ENCODE assay signal across 16 mouse cellular contexts in genomic region chr5:112218679-112219078, GRCm38 (mm10). TPM values are rescaled to one million over a fixed set of nuclear protein-coding genes. Genes with fewer than 3 reads are reported as not detected.
DNase-seq lines count a peak whose midpoint lies in the region; ATAC-seq and TF ChIP-seq lines count a peak whose summit lies in the region.
"Had no signal": no experiment of that assay in that cellular context is flagged by ENCODE, and none has a peak within 500 bp of the region (broad histone marks: within the 10 kb centered on the region; RNA-seq: fewer than 3 reads in every experiment).

No protein-coding gene starts in this region.

- no peaks in the 10 kb centered on the region for H3K36me3 ChIP-seq in heart, embryonic 13.5 days
- peaks cover 38% of the 10 kb centered on the region for H3K36me3 ChIP-seq in forebrain, postnatal 0 days (ENCODE audit: insufficient read depth)
- peaks cover 53% of the 10 kb centered on the region for H3K36me3 ChIP-seq in hindbrain, embryonic 13.5 days
- peaks cover 34% of the 10 kb centered on the region for H3K36me3 ChIP-seq in midbrain, embryonic 16.5 days (ENCODE audit: control insufficient read depth, insufficient read depth, low read length)
- no peaks in the 10 kb centered on the region for H3K36me3 ChIP-seq in liver, embryonic 12.5 days
- H3K36me3 ChIP-seq: intestine, embryonic 15.5 days had no signal

- peak overlapping the region; percentile 69; the same call in 1 of the 2 replicates for H3K27ac ChIP-seq in heart, embryonic 13.5 days (replicated peaks)
- H3K27ac ChIP-seq in forebrain, postnatal 0 days (ENCODE audit: low read depth, low read length): 0 out of 2 replicates have a peak overlapping the region, but pooled peaks have one; percentile 35
- peak overlapping the region; percentile 91 for H3K27ac ChIP-seq in hindbrain, embryonic 13.5 days
- H3K27ac ChIP-seq in midbrain, embryonic 16.5 days (ENCODE audit: low read length): peak overlapping the region; percentile 22; the same call in 1 of the 2 replicates
- no peak overlapping the region for H3K27ac ChIP-seq in liver, embryonic 12.5 days
- H3K27ac ChIP-seq in gastrocnemius, adult 2 months: no peak overlapping the region
- H3K27ac ChIP-seq: intestine, embryonic 15.5 days had no signal

- H3K4me3 ChIP-seq in heart, embryonic 13.5 days: no peak overlapping the region
- no peak overlapping the region for H3K4me3 ChIP-seq in forebrain, postnatal 0 days (ENCODE audit: low read depth, low read length)
- no peak overlapping the region for H3K4me3 ChIP-seq in hindbrain, embryonic 13.5 days
- H3K4me3 ChIP-seq in midbrain, embryonic 16.5 days (ENCODE audit: low read depth, low read length): no peak overlapping the region
- no peak overlapping the region for H3K4me3 ChIP-seq in liver, embryonic 12.5 days
- H3K4me3 ChIP-seq in gastrocnemius, adult 2 months: no peak overlapping the region
- H3K4me3 ChIP-seq: intestine, embryonic 15.5 days had no signal

- H3K9ac ChIP-seq in heart, embryonic 13.5 days: no peak overlapping the region
- no peak overlapping the region for H3K9ac ChIP-seq in forebrain, postnatal 0 days
- H3K9ac ChIP-seq in hindbrain, embryonic 13.5 days: 0 out of 2 replicates have a peak overlapping the region, but pooled peaks have one; percentile 14
- no peak overlapping the region; the same call in 1 of the 2 replicates for H3K9ac ChIP-seq in midbrain, embryonic 16.5 days (ENCODE audit: low read depth, low read length)
- H3K9ac ChIP-seq in liver, embryonic 12.5 days: no peak overlapping the region
- H3K9ac ChIP-seq: intestine, embryonic 15.5 days had no signal

- H3K4me1 ChIP-seq in heart, embryonic 13.5 days: peaks cover 28% of the 10 kb centered on the region
- H3K4me1 ChIP-seq in forebrain, postnatal 0 days (ENCODE audit: insufficient read depth): peaks cover 20% of the 10 kb centered on the region
- peaks cover 99% of the 10 kb centered on the region for H3K4me1 ChIP-seq in hindbrain, embryonic 13.5 days (replicated peaks)
- H3K4me1 ChIP-seq in midbrain, embryonic 16.5 days (ENCODE audit: control insufficient read depth, insufficient read depth, low read length): peaks cover 62% of the 10 kb centered on the region
- H3K4me1 ChIP-seq in liver, embryonic 12.5 days: peaks cover 38% of the 10 kb centered on the region

- no peak for DNase-seq in heart, postnatal 10 days
- no peak for DNase-seq in forebrain, postnatal 0 days
- DNase-seq in gastrocnemius, adult 2 months: no peak
- DNase-seq: cerebellum, adult 9-11 months; heart, postnatal 36 days; left cerebral cortex, postnatal 4 days; lung, adult 2 months; right cerebral cortex, adult 18-20 months had no signal

- no peak for ATAC-seq in heart, embryonic 13.5 days (ENCODE audit: extremely low read depth, insufficient number of reproducible peaks, low FRiP score, low TSS enrichment)
- ATAC-seq in forebrain, postnatal 0 days: no peak
- no peak for ATAC-seq in hindbrain, embryonic 13.5 days (ENCODE audit: low FRiP score)
- no peak for ATAC-seq in midbrain, embryonic 16.5 days
- ATAC-seq in liver, embryonic 12.5 days: no peak
- ATAC-seq: intestine, embryonic 15.5 days had no signal

- intact Hi-C loops in heart, postnatal 10 days (cut with DNase I): no loop called here
- intact Hi-C loops in gastrocnemius, adult 2 months (cut with DNase I): loop anchor here (10.0 kb wide), 1 partner anchor 206 kb away; no protein-coding TSS in a partner anchor

- H3K4me2 ChIP-seq in heart, embryonic 13.5 days: no peak overlapping the region
- H3K4me2 ChIP-seq in forebrain, postnatal 0 days (ENCODE audit: low read depth): no peak overlapping the region
- no peak overlapping the region for H3K4me2 ChIP-seq in hindbrain, embryonic 13.5 days
- H3K4me2 ChIP-seq in midbrain, embryonic 16.5 days (ENCODE audit: low read length): no peak overlapping the region
- H3K4me2 ChIP-seq in liver, embryonic 12.5 days: no peak overlapping the region
- H3K4me2 ChIP-seq: intestine, embryonic 15.5 days had no signal

- 55% methylated on average over 4 of the region's 4 CpGs for WGBS in heart, embryonic 13.5 days
- WGBS in forebrain, postnatal 0 days: 77% methylated on average over 4 of the region's 4 CpGs
- WGBS in hindbrain, embryonic 13.5 days: 50% methylated on average over 4 of the region's 4 CpGs
- 60% methylated on average over 4 of the region's 4 CpGs for WGBS in midbrain, embryonic 16.5 days
- 58% methylated on average over 4 of the region's 4 CpGs for WGBS in liver, embryonic 12.5 days (ENCODE audit: insufficient replicate concordance)

- no peaks in the 10 kb centered on the region for H3K9me3 ChIP-seq in heart, embryonic 13.5 days
- no peaks in the 10 kb centered on the region for H3K9me3 ChIP-seq in forebrain, postnatal 0 days (ENCODE audit: low read length)
- no peaks in the 10 kb centered on the region for H3K9me3 ChIP-seq in hindbrain, embryonic 13.5 days
- H3K9me3 ChIP-seq in midbrain, embryonic 16.5 days (replicated peaks; ENCODE audit: control insufficient read depth, low read length, poor library complexity, severe bottlenecking): no peaks in the 10 kb centered on the region
- no peaks in the 10 kb centered on the region for H3K9me3 ChIP-seq in liver, embryonic 12.5 days (replicated peaks)
- H3K9me3 ChIP-seq: intestine, embryonic 15.5 days had no signal

- TF ChIP-seq CTCF in forebrain, postnatal 0 days (IDR thresholded peaks at IDR 0.05; ENCODE audit: low read depth): no peak
- no peak for TF ChIP-seq CTCF in gastrocnemius, adult 2 months (IDR thresholded peaks at IDR 0.05)

- H3K27me3 ChIP-seq in heart, embryonic 13.5 days (replicated peaks): peaks cover 80% of the 10 kb centered on the region
- H3K27me3 ChIP-seq in forebrain, postnatal 0 days (ENCODE audit: insufficient read depth, low read length): no peaks in the 10 kb centered on the region
- H3K27me3 ChIP-seq in hindbrain, embryonic 13.5 days: no peaks in the 10 kb centered on the region
- no peaks in the 10 kb centered on the region for H3K27me3 ChIP-seq in midbrain, embryonic 16.5 days (ENCODE audit: control insufficient read depth, insufficient read depth, low read depth, low read length)
- peaks cover 17% of the 10 kb centered on the region; the same call in 1 of the 2 replicates for H3K27me3 ChIP-seq in liver, embryonic 12.5 days (replicated peaks)
- H3K27me3 ChIP-seq: intestine, embryonic 15.5 days had no signal

RNA-seq across cellular contexts. Expression of gene Cryba4, which starts 33.6 kb away (rescaled TPM):
- 1.6 and 1.9 TPM in 2 replicates for polyA plus RNA-seq in heart, embryonic 13.5 days (2015; fragmentation: Nextera tagmentation; extraction: Ambion mirVana)
- 1 to 10 TPM; 3.1 to 3.2 TPM for total RNA-seq in heart, postnatal 10 days (2021)
- 2.5 TPM in 1 of 2 replicates, not detected in the other for total RNA-seq in forebrain, postnatal 0 days (2014; rRNA removed)
- polyA plus RNA-seq in forebrain, postnatal 0 days (2015; fragmentation: Nextera tagmentation; extraction: Ambion mirVana): 2.4 and 2.6 TPM in 2 replicates
- 1.9 and 3.3 TPM in 2 replicates for polyA plus RNA-seq in hindbrain, embryonic 13.5 days (2015; fragmentation: Nextera tagmentation; extraction: Ambion mirVana)
- 1.0 and 1.6 TPM in 2 replicates for polyA plus RNA-seq in midbrain, embryonic 16.5 days (2015; fragmentation: Nextera tagmentation; extraction: Ambion mirVana)
- 0.73 and 0.77 TPM in 2 replicates for polyA plus RNA-seq in liver, embryonic 12.5 days (2016; fragmentation: Nextera tagmentation; extraction: Ambion mirVana)
- under 1 TPM in 1 of 2 experiments, not detected in 1; 0.86 TPM for total RNA-seq in gastrocnemius, adult 2 months (2021)

RNA-seq across cellular contexts. Expression of gene Crybb1, which starts 36.9 kb away (rescaled TPM):
- polyA plus RNA-seq in heart, embryonic 13.5 days (2015; fragmentation: Nextera tagmentation; extraction: Ambion mirVana): 1.2 and 2.2 TPM in 2 replicates
- total RNA-seq in heart, postnatal 10 days (2021): under 1 TPM; 0.35 to 0.81 TPM
- total RNA-seq in forebrain, postnatal 0 days (2014; rRNA removed): 5.0 and 6.3 TPM in 2 replicates
- polyA plus RNA-seq in forebrain, postnatal 0 days (2015; fragmentation: Nextera tagmentation; extraction: Ambion mirVana): 10.4 and 10.8 TPM in 2 replicates
- 5.2 and 5.5 TPM in 2 replicates for polyA plus RNA-seq in hindbrain, embryonic 13.5 days (2015; fragmentation: Nextera tagmentation; extraction: Ambion mirVana)
- 5.1 and 5.8 TPM in 2 replicates for polyA plus RNA-seq in midbrain, embryonic 16.5 days (2015; fragmentation: Nextera tagmentation; extraction: Ambion mirVana)
- polyA plus RNA-seq in liver, embryonic 12.5 days (2016; fragmentation: Nextera tagmentation; extraction: Ambion mirVana): 0.15 and 0.16 TPM in 2 replicates
- total RNA-seq in gastrocnemius, adult 2 months (2021): 1 to 10 TPM; 1.6 to 3.7 TPM
- total RNA-seq: ES-E14; liver, adult 2 months; neutrophil, adult 5-6 weeks had no signal
- polyA plus RNA-seq: liver, adult 2 months had no signal

RNA-seq across cellular contexts. Expression of gene Tpst2, which starts 57.8 kb away (rescaled TPM):
- polyA plus RNA-seq in heart, embryonic 13.5 days (2015; fragmentation: Nextera tagmentation; extraction: Ambion mirVana): 36.8 and 37.5 TPM in 2 replicates
- 10 to 100 TPM; 48.3 to 61.0 TPM for total RNA-seq in heart, postnatal 10 days (2021)
- 43.4 and 45.0 TPM in 2 replicates for total RNA-seq in forebrain, postnatal 0 days (2014; rRNA removed)
- polyA plus RNA-seq in forebrain, postnatal 0 days (2015; fragmentation: Nextera tagmentation; extraction: Ambion mirVana): 37.9 and 39.0 TPM in 2 replicates
- 26.9 and 30.0 TPM in 2 replicates for polyA plus RNA-seq in hindbrain, embryonic 13.5 days (2015; fragmentation: Nextera tagmentation; extraction: Ambion mirVana)
- 26.2 and 34.5 TPM in 2 replicates for polyA plus RNA-seq in midbrain, embryonic 16.5 days (2015; fragmentation: Nextera tagmentation; extraction: Ambion mirVana)
- polyA plus RNA-seq in liver, embryonic 12.5 days (2016; fragmentation: Nextera tagmentation; extraction: Ambion mirVana): 40.5 and 45.1 TPM in 2 replicates
- total RNA-seq in gastrocnemius, adult 2 months (2021): 10 to 100 TPM; 12.6 to 25.4 TPM

Comparison
In these comparisons a context has a peak if more than half of its experiments do, and no peak if none do; other contexts are left out.
1. H3K27ac ChIP-seq: peak in heart, embryonic 13.5 days (single experiment), forebrain, postnatal 0 days (single experiment), hindbrain, embryonic 13.5 days (single experiment) and midbrain, embryonic 16.5 days (single experiment); none in liver, embryonic 12.5 days (single experiment) and gastrocnemius, adult 2 months (single experiment).